Mouse (Mus musculus) lung, adult 2 months (tissue): ENCODE data around the gene Cntnap2.

ENCODE experiments used
- CTCF ChIP-seq: fragments of 200-500 bp; IDR thresholded peaks from 2 replicates; pipeline ENCODE4 v1.5.1; 2011; ENCODE audit warnings: mild to moderate bottlenecking, low read length, control low read depth; ENCODE audit not compliant: insufficient read depth
- POLR2A ChIP-seq: fragments of 200-500 bp; IDR thresholded peaks from 2 replicates; pipeline ENCODE4 v1.6.1; 2011; ENCODE audit warnings: low read depth, mild to moderate bottlenecking, control low read depth, low read length, borderline replicate concordance; ENCODE audit errors: extremely low read depth

DNA sequence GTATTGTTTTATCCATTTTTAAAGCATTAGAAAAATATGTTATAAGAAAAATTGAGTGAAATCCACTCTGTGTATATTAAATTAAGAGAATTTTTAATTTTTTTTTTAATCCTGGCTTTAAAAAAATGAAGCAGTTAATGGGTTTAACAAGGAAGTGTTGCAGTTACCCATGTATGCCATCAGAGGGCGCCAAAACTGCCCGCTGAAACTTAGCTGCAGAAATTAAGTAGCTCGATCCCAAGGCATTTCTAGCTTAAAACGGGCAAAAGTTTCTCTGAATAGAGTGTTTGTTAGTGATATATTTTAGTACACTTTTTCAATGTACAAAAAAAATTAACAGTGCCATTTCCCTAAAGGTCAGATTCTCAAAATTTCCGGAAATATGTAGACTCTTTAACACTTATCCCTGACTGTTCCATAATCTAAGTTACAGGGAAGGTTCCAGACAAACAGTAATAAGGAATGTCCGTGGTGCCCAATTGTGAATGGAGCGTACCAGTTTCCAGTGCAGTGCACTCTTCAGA is 2132.2 kb downstream of the Cntnap2 start:
- TF ChIP-seq CTCF (peak; percentile 48; the same call in 1 of the 2 replicates), POLR2A (no peak)
